Mouse (Mus musculus): ENCODE data around the gene Sema6d. TPM values are rescaled to one million over a fixed set of nuclear protein-coding genes. Genes with fewer than 3 reads are reported as not detected.

Gene Sema6d
- polyA plus RNA-seq, 1 experiment, result 25.3 TPM

GRCm38 (mm10) chr2:124101580-124101979 lies 11.8 kb downstream of the Sema6d start:
- no peak for DNase-seq
- Histone ChIP-seq H3K4me3 (replicated peaks; ENCODE audit: extremely low read depth, low read depth, low read length) (no peak overlapping the region), H3K4me1 (ENCODE audit: control insufficient read depth, insufficient read depth, low read length) (no peaks in the 10 kb centered on the region; the same call in none of the 2 replicates)
- TF ChIP-seq POLR2A (IDR thresholded peaks at IDR 0.05; ENCODE audit: borderline replicate concordance, extremely low read depth, low read depth, low read length) (no peak), CTCF (IDR thresholded peaks at IDR 0.05; ENCODE audit: insufficient read depth, low read length) (no peak)
- 56% methylated on average over 5 of the region's 5 CpGs for WGBS

- no peaks in the 10 kb centered on the region; the same call in none of the 2 replicates for H3K4me1 ChIP-seq (ENCODE audit: control insufficient read depth, insufficient read depth, low read length)
- H3K4me3 ChIP-seq (replicated peaks; ENCODE audit: extremely low read depth, low read depth, low read length), result no peak overlapping the region
- no peak for DNase-seq
- TF ChIP-seq POLR2A (IDR thresholded peaks at IDR 0.05; ENCODE audit: borderline replicate concordance, extremely low read depth, low read depth, low read length) (no peak), CTCF (IDR thresholded peaks at IDR 0.05; ENCODE audit: insufficient read depth, low read length) (no peak)
Observed at GRCm38 (mm10) chr2:124103277-124103676, 13.5 kb downstream of the Sema6d start.

- DNase-seq, result no peak
- no peak for TF ChIP-seq POLR2A (IDR thresholded peaks at IDR 0.05; ENCODE audit: borderline replicate concordance, extremely low read depth, low read depth, low read length)
- TF ChIP-seq CTCF (IDR thresholded peaks at IDR 0.05; ENCODE audit: insufficient read depth, low read length), result no peak
- Histone ChIP-seq H3K4me1 (ENCODE audit: control insufficient read depth, insufficient read depth, low read length) (0 out of 2 replicates have a peak, but pooled peaks cover 3% of the 10 kb centered on the region), H3K4me3 (replicated peaks; ENCODE audit: extremely low read depth, low read depth, low read length) (peak overlapping the region; percentile 32)
- 32% methylated on average over 11 of the region's 11 CpGs for WGBS
Observed at GRCm38 (mm10) chr2:124118469-124119243, 28.9 kb downstream of the Sema6d start.

GRCm38 (mm10) chr2:124120355-124120754 lies 30.6 kb downstream of the Sema6d start:
- 78% methylated on average over 1 of the region's 1 CpGs for WGBS
- Histone ChIP-seq H3K4me3 (replicated peaks; ENCODE audit: extremely low read depth, low read depth, low read length) (no peak overlapping the region), H3K4me1 (ENCODE audit: control insufficient read depth, insufficient read depth, low read length) (0 out of 2 replicates have a peak, but pooled peaks cover 3% of the 10 kb centered on the region)
- no peak for TF ChIP-seq POLR2A (IDR thresholded peaks at IDR 0.05; ENCODE audit: borderline replicate concordance, extremely low read depth, low read depth, low read length)
- no peak for TF ChIP-seq CTCF (IDR thresholded peaks at IDR 0.05; ENCODE audit: insufficient read depth, low read length)
- no peak for DNase-seq

- H3K4me1 ChIP-seq (ENCODE audit: control insufficient read depth, insufficient read depth, low read length), result 0 out of 2 replicates have a peak, but pooled peaks cover 3% of the 10 kb centered on the region
- WGBS, result 45% methylated on average over 2 of the region's 2 CpGs
- no peak for DNase-seq
- no peak overlapping the region for H3K4me3 ChIP-seq (replicated peaks; ENCODE audit: extremely low read depth, low read depth, low read length)
- TF ChIP-seq POLR2A (IDR thresholded peaks at IDR 0.05; ENCODE audit: borderline replicate concordance, extremely low read depth, low read depth, low read length) (no peak), CTCF (IDR thresholded peaks at IDR 0.05; ENCODE audit: insufficient read depth, low read length) (no peak)
Observed at GRCm38 (mm10) chr2:124121539-124121938, 31.8 kb downstream of the Sema6d start.

- TF ChIP-seq CTCF (IDR thresholded peaks at IDR 0.05; ENCODE audit: insufficient read depth, low read length) (no peak), POLR2A (IDR thresholded peaks at IDR 0.05; ENCODE audit: borderline replicate concordance, extremely low read depth, low read depth, low read length) (no peak)
- Histone ChIP-seq H3K4me1 (ENCODE audit: control insufficient read depth, insufficient read depth, low read length) (no peaks in the 10 kb centered on the region), H3K4me3 (replicated peaks; ENCODE audit: extremely low read depth, low read depth, low read length) (no peak overlapping the region)
- no peak for DNase-seq
- WGBS, result 85% methylated on average over 7 of the region's 7 CpGs
Observed at GRCm38 (mm10) chr2:124125504-124125903, 35.7 kb downstream of the Sema6d start.

- WGBS, result 48% methylated on average over 3 of the region's 3 CpGs
- no peaks in the 10 kb centered on the region for H3K4me1 ChIP-seq (ENCODE audit: control insufficient read depth, insufficient read depth, low read length)
- no peak for DNase-seq
- H3K4me3 ChIP-seq (replicated peaks; ENCODE audit: extremely low read depth, low read depth, low read length), result no peak overlapping the region
- TF ChIP-seq CTCF (IDR thresholded peaks at IDR 0.05; ENCODE audit: insufficient read depth, low read length) (no peak), POLR2A (IDR thresholded peaks at IDR 0.05; ENCODE audit: borderline replicate concordance, extremely low read depth, low read depth, low read length) (no peak)
Observed at GRCm38 (mm10) chr2:124126853-124127252, 37.1 kb downstream of the Sema6d start.

- 44% methylated on average over 2 of the region's 2 CpGs for WGBS
- Histone ChIP-seq H3K4me3 (replicated peaks; ENCODE audit: extremely low read depth, low read depth, low read length) (no peak overlapping the region), H3K4me1 (ENCODE audit: control insufficient read depth, insufficient read depth, low read length) (no peaks in the 10 kb centered on the region)
- DNase-seq, result no peak
- TF ChIP-seq CTCF (IDR thresholded peaks at IDR 0.05; ENCODE audit: insufficient read depth, low read length), result no peak
- no peak for TF ChIP-seq POLR2A (IDR thresholded peaks at IDR 0.05; ENCODE audit: borderline replicate concordance, extremely low read depth, low read depth, low read length)
Observed at GRCm38 (mm10) chr2:124130876-124131275, 41.1 kb downstream of the Sema6d start.

GRCm38 (mm10) chr2:124141510-124142044 lies 51.8 kb downstream of the Sema6d start:
- TF ChIP-seq POLR2A (IDR thresholded peaks at IDR 0.05; ENCODE audit: borderline replicate concordance, extremely low read depth, low read depth, low read length) (no peak), CTCF (IDR thresholded peaks at IDR 0.05; ENCODE audit: insufficient read depth, low read length) (no peak)
- Histone ChIP-seq H3K4me3 (replicated peaks; ENCODE audit: extremely low read depth, low read depth, low read length) (no peak overlapping the region), H3K4me1 (ENCODE audit: control insufficient read depth, insufficient read depth, low read length) (no peaks in the 10 kb centered on the region)
- 68% methylated on average over 3 of the region's 3 CpGs for WGBS
- DNase-seq, result no peak

GRCm38 (mm10) chr2:124145528-124145927 lies 55.8 kb downstream of the Sema6d start:
- DNase-seq, result no peak
- Histone ChIP-seq H3K4me3 (replicated peaks; ENCODE audit: extremely low read depth, low read depth, low read length) (no peak overlapping the region), H3K4me1 (ENCODE audit: control insufficient read depth, insufficient read depth, low read length) (no peaks in the 10 kb centered on the region)
- no peak for TF ChIP-seq CTCF (IDR thresholded peaks at IDR 0.05; ENCODE audit: insufficient read depth, low read length)
- WGBS, result 65% methylated on average over 1 of the region's 1 CpGs

Data from lung, adult 2 months (tissue).